Mouse (Mus musculus) G1E (cell line): ENCODE data around the gene Zfp644. TPM values are rescaled to one million over a fixed set of nuclear protein-coding genes. Genes with fewer than 3 reads are reported as not detected.

Experiments used
- ATAC-seq: 2 replicates; pipeline ENCODE4 v1.8.0; 2016; ENCODE audit warnings: mild to moderate bottlenecking; ENCODE audit not compliant: insufficient number of reproducible peaks, poor library complexity, low FRiP score, severe bottlenecking; ENCODE audit errors: extremely low read depth
- DNase-seq: peaks from one replicate; pipeline ENCODE4 v3.0.0; 2012; ENCODE audit warnings: low spot score
- H3K27me3 ChIP-seq: 2 replicates; pipeline ENCODE4 v1.6.1; 2012; ENCODE audit warnings: mild to moderate bottlenecking, low read length, inconsistent platforms; ENCODE audit not compliant: insufficient read depth
- H3K36me3 ChIP-seq: replicated peaks from 2 replicates; pipeline ENCODE3; 2012; ENCODE audit warnings: mild to moderate bottlenecking, inconsistent platforms
- H3K4me1 ChIP-seq: 2 replicates; pipeline ENCODE4 v1.6.1; 2012; ENCODE audit warnings: low read depth, low read length, inconsistent platforms, mixed read lengths; ENCODE audit not compliant: insufficient read depth
- H3K4me3 ChIP-seq: 2 replicates; pipeline ENCODE4 v1.5.1; 2012; ENCODE audit warnings: low read depth, mild to moderate bottlenecking, inconsistent platforms, low read length, moderate library complexity, mixed read lengths
- H3K9me3 ChIP-seq: replicated peaks from 2 replicates; pipeline ENCODE4 v1.6.1; 2012; ENCODE audit warnings: inconsistent platforms
- CTCF ChIP-seq: IDR thresholded peaks from 2 replicates; pipeline ENCODE4 v1.5.1; 2012; ENCODE audit warnings: low read depth, low read length, inconsistent platforms, mixed read lengths
- GATA1 ChIP-seq: IDR thresholded peaks from 2 replicates; pipeline ENCODE4 v1.6.1; 2012; ENCODE audit warnings: borderline replicate concordance, low read length, inconsistent platforms, mixed read lengths
- GATA2 ChIP-seq: IDR thresholded peaks from 2 replicates; pipeline ENCODE4 v1.6.1; 2012; ENCODE audit warnings: low read depth, low read length, inconsistent platforms, borderline replicate concordance
- POLR2AphosphoS5 ChIP-seq: IDR thresholded peaks from 2 replicates; pipeline ENCODE4 v1.6.1; 2012; ENCODE audit warnings: low read depth, low read length, inconsistent platforms; ENCODE audit not compliant: insufficient replicate concordance
- TAL1 ChIP-seq: conservative IDR thresholded peaks from 2 replicates; pipeline ENCODE4 v1.6.1; 2012; ENCODE audit warnings: low read depth, low read length, inconsistent platforms, mixed read lengths
- polyA plus RNA-seq: library from polyadenylated mRNA; stranded (reverse); fragments of >175 nt; gene quantifications from 2 replicates; pipeline ENCODE4 v1.2.3, GENCODE M21; 2012
- total RNA-seq, 2 experiments: library from RNA; stranded (forward) in 1 of 2; stranded (reverse) in 1 of 2; fragments of 200-1000 nt in 1 of 2; fragments of >200 nt in 1 of 2; fragmentation: Nextera tagmentation in 1 of 2; gene quantifications; 2 replicates each; pipeline ENCODE4 v1.2.3; 2014 to 2017

The Zfp644 gene
- total and polyA plus RNA-seq, 3 experiments, result 13.9 to 97.8 (median 83.8) TPM

DNA sequence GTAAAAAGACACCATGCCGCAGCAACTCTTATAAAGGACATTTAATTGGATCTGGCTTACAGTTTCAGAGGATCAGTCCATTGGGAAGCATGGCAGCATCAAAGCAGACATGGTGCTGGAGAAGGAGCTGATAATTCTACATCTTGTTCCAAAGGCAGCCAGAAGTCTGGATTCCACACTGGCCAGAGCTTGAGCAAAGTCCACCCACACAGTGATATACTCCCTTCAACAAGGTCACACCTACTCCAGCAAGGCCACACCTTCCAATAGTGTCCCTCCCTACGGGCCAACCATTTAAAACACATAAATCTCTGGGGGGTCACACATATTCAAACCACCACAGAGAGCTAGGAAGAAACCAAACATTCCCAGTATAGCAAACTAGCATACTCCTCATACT is 84.9 kb downstream of the Zfp644 start:
- H3K4me1 ChIP-seq, result peaks cover 9% of the 10 kb centered on the region; the same call in 1 of the 2 replicates
- TF ChIP-seq GATA1 (no peak), CTCF (no peak), POLR2AphosphoS5 (no peak), TAL1 (no peak), GATA2 (no peak)
- no peaks in the 10 kb centered on the region for H3K27me3 ChIP-seq
- no peak overlapping the region for H3K4me3 ChIP-seq
- ATAC-seq (no peak), DNase-seq (no peak)
- H3K36me3 ChIP-seq, result peaks cover 83% of the 10 kb centered on the region
- no peaks in the 10 kb centered on the region for H3K9me3 ChIP-seq

DNA sequence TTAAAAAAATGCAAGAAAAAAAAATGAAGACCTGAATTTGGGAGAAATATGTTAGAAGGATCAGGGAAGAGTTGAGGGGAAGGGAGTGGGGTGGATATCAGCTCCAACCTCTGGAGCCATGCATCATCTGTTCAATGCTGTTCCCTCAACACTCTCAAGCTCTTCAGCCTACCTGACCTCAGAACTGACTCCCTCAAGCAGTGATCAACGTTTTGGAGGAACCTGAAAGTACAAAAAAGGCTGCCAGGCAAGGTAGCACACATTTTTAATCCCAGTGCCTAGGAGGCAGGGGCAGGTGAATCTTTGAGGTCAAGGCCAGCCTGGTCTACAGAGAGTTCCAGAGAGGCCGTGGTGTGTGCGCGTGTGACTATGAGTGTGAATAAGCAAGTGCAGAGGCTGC is 88.3 kb downstream of the Zfp644 start, which contains the start of gene Gm17304:
TSS of gene Gm17304 (plus strand) at position 301 of the 400 bp plus-strand sequence.
- Histone ChIP-seq H3K9me3 (no peaks in the 10 kb centered on the region), H3K4me3 (no peak within 1 kb of the TSS), H3K4me1 (no peaks in the 10 kb centered on the region), H3K36me3 (peaks cover 87% of the 10 kb centered on the region), H3K27me3 (no peaks in the 10 kb centered on the region)
- no peak for DNase-seq
- ATAC-seq, result no peak
- TF ChIP-seq TAL1 (no peak), POLR2AphosphoS5 (no peak), GATA1 (no peak), CTCF (no peak), GATA2 (no peak)

DNA sequence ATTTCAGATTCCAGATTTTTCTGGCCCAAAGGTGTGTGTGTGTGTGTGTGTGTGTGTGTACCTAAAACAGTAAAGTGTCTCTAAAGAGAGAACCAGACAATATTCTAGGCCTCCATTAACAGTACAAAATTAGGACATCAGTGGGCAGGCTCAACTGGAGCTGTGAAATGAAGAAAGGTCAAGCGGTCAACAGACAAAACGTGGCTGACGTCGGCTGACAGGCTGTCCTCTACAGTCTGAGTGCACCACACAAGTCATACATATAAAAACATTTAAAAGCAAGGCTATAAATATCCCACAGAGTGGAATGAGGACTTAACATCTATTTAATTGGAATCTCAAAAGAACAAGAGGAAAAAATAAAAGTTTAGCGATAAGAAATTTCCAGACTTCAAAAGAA is 90.0 kb downstream of the Zfp644 start:
- DNase-seq (no peak), ATAC-seq (no peak)
- Histone ChIP-seq H3K4me1 (no peaks in the 10 kb centered on the region), H3K4me3 (no peak overlapping the region), H3K9me3 (no peaks in the 10 kb centered on the region), H3K36me3 (peaks cover 86% of the 10 kb centered on the region), H3K27me3 (no peaks in the 10 kb centered on the region)
- TF ChIP-seq GATA1, result no peak

DNA sequence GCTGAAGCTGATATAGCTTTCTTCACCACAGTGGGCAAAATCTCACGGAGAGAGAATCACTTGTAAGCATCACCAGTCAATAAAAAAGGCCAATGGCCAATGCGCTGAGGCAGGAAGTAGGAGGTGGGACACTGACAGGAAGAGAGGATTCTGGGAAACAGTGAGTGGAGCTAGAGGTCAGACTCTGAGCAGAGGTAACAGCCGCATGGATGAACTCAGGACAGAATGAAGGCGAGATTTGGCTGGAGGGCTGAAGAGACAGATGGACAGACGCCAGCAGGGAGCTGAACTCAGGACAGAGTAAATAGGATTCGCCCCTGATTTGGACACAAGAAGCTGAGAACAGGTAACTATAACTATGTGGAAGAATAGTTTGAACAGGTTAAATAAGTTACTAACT is 92.0 kb downstream of the Zfp644 start:
- no peak for TF ChIP-seq GATA1
- TF ChIP-seq POLR2AphosphoS5, result no peak
- TF ChIP-seq GATA2, result no peak
- no peak for TF ChIP-seq CTCF
- no peak for TF ChIP-seq TAL1
- ATAC-seq, result no peak
- no peaks in the 10 kb centered on the region for H3K27me3 ChIP-seq
- no peaks in the 10 kb centered on the region for H3K4me1 ChIP-seq
- no peak overlapping the region for H3K4me3 ChIP-seq
- peaks cover 85% of the 10 kb centered on the region for H3K36me3 ChIP-seq
- no peak for DNase-seq
- H3K9me3 ChIP-seq, result no peaks in the 10 kb centered on the region

DNA sequence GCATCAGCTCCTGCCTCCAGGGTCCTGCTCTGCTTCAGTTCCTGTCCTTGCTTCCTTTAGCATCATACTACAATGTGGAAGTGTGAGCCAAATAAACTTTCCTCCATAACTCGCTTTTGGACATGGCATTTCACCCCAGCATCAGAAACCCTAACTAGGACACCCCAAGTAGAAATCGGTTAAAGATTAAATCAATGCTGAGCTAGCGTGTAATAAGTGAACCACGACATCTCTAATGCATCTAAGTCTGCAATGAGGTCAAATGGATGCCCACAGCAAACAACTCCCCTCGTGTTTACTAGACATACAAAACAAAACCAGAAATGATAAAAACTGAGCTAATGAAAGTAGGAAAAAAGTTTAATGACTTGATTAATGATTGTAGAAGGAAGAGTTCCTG is 92.7 kb downstream of the Zfp644 start:
- Histone ChIP-seq H3K4me1 (no peaks in the 10 kb centered on the region), H3K9me3 (no peaks in the 10 kb centered on the region), H3K4me3 (no peak overlapping the region), H3K36me3 (peaks cover 85% of the 10 kb centered on the region), H3K27me3 (no peaks in the 10 kb centered on the region)
- ATAC-seq (no peak), DNase-seq (no peak)
- TF ChIP-seq GATA2, result no peak
- TF ChIP-seq CTCF, result no peak
- TF ChIP-seq TAL1, result no peak
- no peak for TF ChIP-seq POLR2AphosphoS5
- no peak for TF ChIP-seq GATA1

DNA sequence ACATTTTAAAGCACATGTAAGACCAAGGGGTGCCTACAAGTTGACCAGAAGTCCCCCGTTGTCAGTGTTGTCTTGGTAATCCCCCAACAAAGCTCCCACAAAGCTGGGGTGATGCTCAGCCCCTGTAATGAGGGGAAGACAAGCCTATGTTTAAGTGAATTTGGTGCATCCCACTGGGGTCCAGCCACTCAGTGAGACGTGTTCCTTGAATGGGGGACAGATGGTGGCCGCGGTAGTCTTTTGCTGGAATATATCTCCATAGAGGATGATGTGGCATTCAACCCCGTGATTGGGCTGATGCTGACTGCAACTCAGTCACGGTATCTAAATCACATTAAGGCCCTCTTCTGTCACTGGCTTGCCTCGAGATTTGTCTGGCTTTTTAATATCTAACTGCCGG is 97.6 kb downstream of the Zfp644 start:
- DNase-seq (no peak), ATAC-seq (no peak)
- no peaks in the 10 kb centered on the region for H3K9me3 ChIP-seq
- H3K4me3 ChIP-seq, result no peak overlapping the region
- peaks cover 85% of the 10 kb centered on the region for H3K36me3 ChIP-seq
- no peaks in the 10 kb centered on the region for H3K27me3 ChIP-seq
- H3K4me1 ChIP-seq, result no peaks in the 10 kb centered on the region
- TF ChIP-seq GATA2, result no peak
- no peak for TF ChIP-seq GATA1
- TF ChIP-seq CTCF, result no peak
- TF ChIP-seq TAL1, result no peak
- no peak for TF ChIP-seq POLR2AphosphoS5

DNA sequence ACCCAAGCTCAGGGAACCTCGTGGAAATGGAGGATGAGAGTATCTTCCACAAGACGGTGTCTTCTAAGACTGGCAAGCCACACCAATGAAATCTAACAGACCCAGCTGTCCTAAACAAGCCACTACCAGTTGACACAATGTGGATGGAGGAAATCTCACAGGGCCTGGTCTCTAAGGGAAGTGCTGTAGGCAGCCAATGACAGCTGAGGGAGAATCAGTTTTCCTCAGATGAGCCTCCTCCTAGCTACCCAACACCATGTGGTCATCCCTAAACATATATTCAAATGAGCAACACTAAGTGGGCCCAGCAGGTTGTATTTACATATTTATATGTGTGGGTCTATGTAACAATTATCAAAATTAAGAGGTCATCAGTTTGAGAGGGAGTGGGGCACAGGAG is 99.6 kb downstream of the Zfp644 start:
- peaks cover 74% of the 10 kb centered on the region for H3K36me3 ChIP-seq

More for the DNA sequence above, 99.6 kb downstream of the Zfp644 start:
- no peak for ATAC-seq
- no peak for TF ChIP-seq GATA2
- no peak for TF ChIP-seq POLR2AphosphoS5
- TF ChIP-seq TAL1, result no peak
- no peak for TF ChIP-seq GATA1
- TF ChIP-seq CTCF, result no peak
- Histone ChIP-seq H3K27me3 (no peaks in the 10 kb centered on the region), H3K4me1 (no peaks in the 10 kb centered on the region), H3K9me3 (no peaks in the 10 kb centered on the region), H3K4me3 (no peak overlapping the region)
- DNase-seq, result no peak
